Mouse (Mus musculus): ENCODE data around the gene Cxcl14. TPM values are rescaled to one million over a fixed set of nuclear protein-coding genes. Genes with fewer than 3 reads are reported as not detected.
A peak's percentile ranks its signal among the peaks of the same experiment; 100 is the strongest.

Cxcl14 gene
- total and polyA plus RNA-seq, 2 experiments from 2014 or later: 32.7 to 34.1 TPM

DNA sequence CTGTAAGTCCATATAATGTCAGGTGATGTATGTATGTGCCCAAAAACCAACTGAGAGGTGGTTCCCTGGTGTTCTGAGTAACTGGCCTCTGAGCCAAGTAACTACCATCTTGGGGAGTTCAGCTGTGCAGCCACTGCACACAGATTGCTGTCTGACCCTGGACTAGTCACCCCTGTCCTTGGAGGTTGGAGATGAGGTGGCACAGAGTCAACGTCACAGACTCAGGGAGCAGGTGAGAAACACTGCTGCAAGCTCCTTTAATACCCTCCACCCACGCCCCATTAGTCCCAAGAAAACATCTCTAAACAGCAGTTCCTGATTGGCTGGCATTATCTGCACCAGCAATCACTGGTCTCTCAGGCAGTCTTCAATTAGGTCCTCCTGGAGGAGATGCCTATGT lies 21.2 kb downstream of the Cxcl14 start:
- Histone ChIP-seq H3K36me3 (ENCODE audit: insufficient read depth, low read length) (no peaks in the 10 kb centered on the region), H3K9me3 (ENCODE audit: low read length) (no peaks in the 10 kb centered on the region), H3K4me3 (ENCODE audit: low read depth, low read length) (no peak overlapping the region), H3K4me2 (ENCODE audit: low read depth, low read length, poor library complexity, severe bottlenecking) (no peak overlapping the region), H3K4me1 (ENCODE audit: insufficient read depth, low read length) (no peaks in the 10 kb centered on the region), H3K27ac (ENCODE audit: low read depth, low read length) (no peak overlapping the region), H3K9ac (replicated peaks; ENCODE audit: low read length, poor library complexity, severe bottlenecking) (no peak overlapping the region), H3K27me3 (ENCODE audit: insufficient read depth, low read length) (no peaks in the 10 kb centered on the region)
- 52% methylated on average over 2 of the region's 2 CpGs for WGBS
- TF ChIP-seq CTCF (IDR thresholded peaks at IDR 0.05): no peak
- DNase-seq (ENCODE audit: low spot score): no peak
- no peak for ATAC-seq (ENCODE audit: low FRiP score)

DNA sequence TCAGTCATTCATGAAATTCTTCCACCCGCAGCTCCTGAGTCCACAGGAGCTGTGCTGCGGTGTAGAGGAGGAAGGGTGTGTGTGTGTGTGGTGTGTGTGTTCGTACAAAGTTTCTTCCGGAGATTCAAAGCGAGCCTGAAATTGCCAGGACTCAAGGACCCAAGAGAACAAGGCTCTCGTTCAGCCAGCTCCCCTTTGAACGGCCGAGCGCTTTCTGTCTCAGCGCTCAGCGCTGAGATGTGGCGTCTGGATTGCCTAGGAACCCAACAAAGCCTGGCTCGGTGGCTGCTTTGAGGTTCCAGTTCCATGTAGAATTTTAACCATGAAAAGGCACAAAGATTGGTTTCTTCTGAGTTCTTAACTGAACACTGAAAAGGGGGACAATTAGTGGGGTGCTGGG lies 26.2 kb downstream of the Cxcl14 start:
- DNase-seq (ENCODE audit: low spot score) (peak; percentile 55), ATAC-seq (ENCODE audit: low FRiP score) (no peak)
- no peaks in the 10 kb centered on the region for H3K9me3 ChIP-seq (ENCODE audit: low read length)
- 58% methylated on average over 13 of the region's 13 CpGs for WGBS
- no peak overlapping the region for H3K9ac ChIP-seq (replicated peaks; ENCODE audit: low read length, poor library complexity, severe bottlenecking)
- H3K27me3 ChIP-seq (ENCODE audit: insufficient read depth, low read length): peaks cover 4% of the 10 kb centered on the region; the same call in 1 of the 2 replicates
- no peak for TF ChIP-seq CTCF (IDR thresholded peaks at IDR 0.05)
- no peak overlapping the region for H3K4me3 ChIP-seq (ENCODE audit: low read depth, low read length)
- no peak overlapping the region for H3K27ac ChIP-seq (ENCODE audit: low read depth, low read length)
- no peaks in the 10 kb centered on the region for H3K36me3 ChIP-seq (ENCODE audit: insufficient read depth, low read length)
- no peaks in the 10 kb centered on the region for H3K4me1 ChIP-seq (ENCODE audit: insufficient read depth, low read length)
- no peak overlapping the region for H3K4me2 ChIP-seq (ENCODE audit: low read depth, low read length, poor library complexity, severe bottlenecking)

DNA sequence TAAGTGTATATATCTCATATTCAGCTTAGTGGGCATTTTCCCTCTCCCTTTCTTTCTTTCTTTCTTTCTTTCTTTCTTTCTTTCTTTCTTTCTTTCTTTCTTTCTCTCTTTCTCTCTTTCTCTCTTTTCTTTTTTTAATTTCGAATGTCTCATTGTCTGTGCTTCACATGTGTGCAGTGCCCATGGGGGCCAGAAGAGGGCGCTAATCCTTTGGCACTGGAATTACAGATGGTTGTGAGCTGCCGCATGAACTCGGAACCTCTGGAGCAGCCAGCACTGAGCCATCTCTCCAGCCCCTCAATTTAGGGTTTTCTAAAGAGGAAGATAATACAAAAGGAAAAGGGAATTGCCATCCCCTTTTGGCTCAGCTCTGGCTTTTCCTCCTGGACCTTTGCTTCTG lies 29.0 kb downstream of the Cxcl14 start:
- ATAC-seq (ENCODE audit: low FRiP score) (no peak), DNase-seq (ENCODE audit: low spot score) (no peak)
- H3K27ac ChIP-seq (ENCODE audit: low read depth, low read length): no peak overlapping the region
- no peaks in the 10 kb centered on the region for H3K4me1 ChIP-seq (ENCODE audit: insufficient read depth, low read length)
- H3K27me3 ChIP-seq (ENCODE audit: insufficient read depth, low read length): peaks cover 4% of the 10 kb centered on the region
- TF ChIP-seq CTCF (IDR thresholded peaks at IDR 0.05): peak; percentile 60
- no peaks in the 10 kb centered on the region for H3K9me3 ChIP-seq (ENCODE audit: low read length)
- H3K4me3 ChIP-seq (ENCODE audit: low read depth, low read length): no peak overlapping the region
- no peak overlapping the region for H3K4me2 ChIP-seq (ENCODE audit: low read depth, low read length, poor library complexity, severe bottlenecking)
- 71% methylated on average over 4 of the region's 4 CpGs for WGBS
- no peaks in the 10 kb centered on the region for H3K36me3 ChIP-seq (ENCODE audit: insufficient read depth, low read length)
- no peak overlapping the region for H3K9ac ChIP-seq (replicated peaks; ENCODE audit: low read length, poor library complexity, severe bottlenecking)

DNA sequence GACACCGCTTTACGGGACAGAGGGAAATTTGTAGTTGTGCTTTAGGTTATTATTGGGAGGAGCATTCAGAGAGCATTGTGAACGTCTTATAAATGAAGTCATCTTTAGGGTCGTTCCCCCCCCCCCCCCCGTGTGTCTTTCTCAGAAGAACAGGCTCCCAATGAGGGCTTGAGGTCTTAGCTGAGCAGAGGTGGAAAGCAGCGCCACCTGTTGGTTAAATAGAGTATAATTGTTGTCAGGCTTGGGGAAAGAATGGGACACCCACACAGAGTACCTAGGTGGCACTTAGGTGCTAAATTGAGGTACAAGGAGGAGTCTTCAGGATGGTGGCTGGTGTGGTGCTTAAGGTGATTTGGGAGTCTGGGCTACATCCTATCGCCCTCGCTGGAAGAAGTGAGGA lies 29.9 kb downstream of the Cxcl14 start:
- peaks cover 10% of the 10 kb centered on the region for H3K27me3 ChIP-seq (ENCODE audit: insufficient read depth, low read length)

DNA sequence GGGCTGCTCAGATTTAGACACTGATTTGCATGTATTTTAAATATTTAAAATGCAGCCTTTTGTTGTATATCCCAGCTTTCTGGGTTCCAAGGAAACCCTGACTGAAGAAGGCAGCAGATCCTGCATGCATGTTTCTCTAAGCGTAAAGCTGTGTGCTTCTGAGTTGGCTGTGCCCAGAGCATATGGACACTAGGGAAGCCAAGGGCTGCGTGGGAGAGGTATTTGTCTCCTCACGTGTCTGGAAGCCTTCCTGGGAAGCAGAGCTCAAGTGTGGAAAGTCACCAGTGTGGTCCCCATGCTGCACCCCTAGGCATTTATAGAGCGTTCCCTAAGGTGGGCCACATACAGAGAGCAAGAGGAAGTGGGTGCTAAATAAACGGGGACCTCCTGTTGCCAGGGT lies 30.7 kb downstream of the Cxcl14 start:
- Histone ChIP-seq H3K36me3 (ENCODE audit: insufficient read depth, low read length) (no peaks in the 10 kb centered on the region), H3K27ac (ENCODE audit: low read depth, low read length) (no peak overlapping the region), H3K9me3 (ENCODE audit: low read length) (no peaks in the 10 kb centered on the region), H3K4me2 (ENCODE audit: low read depth, low read length, poor library complexity, severe bottlenecking) (no peak overlapping the region), H3K27me3 (ENCODE audit: insufficient read depth, low read length) (peaks cover 11% of the 10 kb centered on the region), H3K4me3 (ENCODE audit: low read depth, low read length) (no peak overlapping the region), H3K4me1 (ENCODE audit: insufficient read depth, low read length) (no peaks in the 10 kb centered on the region), H3K9ac (replicated peaks; ENCODE audit: low read length, poor library complexity, severe bottlenecking) (no peak overlapping the region)
- 64% methylated on average over 5 of the region's 5 CpGs for WGBS
- no peak for DNase-seq (ENCODE audit: low spot score)
- ATAC-seq (ENCODE audit: low FRiP score): no peak
- no peak for TF ChIP-seq CTCF (IDR thresholded peaks at IDR 0.05)

More for the DNA sequence above, 29.9 kb downstream of the Cxcl14 start:
- 27% methylated on average over 8 of the region's 8 CpGs for WGBS
- no peaks in the 10 kb centered on the region for H3K9me3 ChIP-seq (ENCODE audit: low read length)
- no peaks in the 10 kb centered on the region for H3K4me1 ChIP-seq (ENCODE audit: insufficient read depth, low read length)
- no peak overlapping the region for H3K27ac ChIP-seq (ENCODE audit: low read depth, low read length)
- DNase-seq (ENCODE audit: low spot score) (peak; percentile 63), ATAC-seq (ENCODE audit: low FRiP score) (no peak)
- no peak overlapping the region for H3K9ac ChIP-seq (replicated peaks; ENCODE audit: low read length, poor library complexity, severe bottlenecking)
- H3K4me3 ChIP-seq (ENCODE audit: low read depth, low read length): no peak overlapping the region
- TF ChIP-seq CTCF (IDR thresholded peaks at IDR 0.05): peak; percentile 80
- H3K36me3 ChIP-seq (ENCODE audit: insufficient read depth, low read length): no peaks in the 10 kb centered on the region
- no peak overlapping the region for H3K4me2 ChIP-seq (ENCODE audit: low read depth, low read length, poor library complexity, severe bottlenecking)

DNA sequence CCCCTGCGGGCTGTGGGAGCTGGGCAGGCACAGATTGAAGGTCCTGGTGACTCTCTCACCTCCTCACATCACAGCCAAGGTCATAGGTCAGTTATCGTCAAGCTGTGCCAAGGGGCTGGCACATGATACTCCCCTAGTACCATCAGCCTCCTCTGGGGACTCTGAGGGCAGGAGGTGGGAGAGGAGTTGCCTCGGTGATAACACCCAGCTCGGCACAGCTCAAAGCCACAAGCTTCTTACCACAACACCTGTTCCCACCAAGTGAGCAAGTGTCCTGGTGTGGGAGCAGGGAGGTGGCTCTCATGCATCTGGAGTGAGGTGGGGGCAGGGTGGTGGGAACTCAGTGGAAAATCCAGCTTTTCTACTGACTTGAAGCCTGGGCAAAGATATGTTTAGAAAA lies 34.1 kb downstream of the Cxcl14 start:
- WGBS: 60% methylated on average over 4 of the region's 4 CpGs
- H3K36me3 ChIP-seq (ENCODE audit: insufficient read depth, low read length): no peaks in the 10 kb centered on the region
- ATAC-seq (ENCODE audit: low FRiP score): no peak

More for the DNA sequence above, 34.1 kb downstream of the Cxcl14 start:
- peaks cover 6% of the 10 kb centered on the region; the same call in 1 of the 2 replicates for H3K4me1 ChIP-seq (ENCODE audit: insufficient read depth, low read length)
- H3K9me3 ChIP-seq (ENCODE audit: low read length): no peaks in the 10 kb centered on the region
- no peak overlapping the region for H3K27ac ChIP-seq (ENCODE audit: low read depth, low read length)
- no peak overlapping the region for H3K9ac ChIP-seq (replicated peaks; ENCODE audit: low read length, poor library complexity, severe bottlenecking)
- H3K4me3 ChIP-seq (ENCODE audit: low read depth, low read length): no peak overlapping the region
- no peak for TF ChIP-seq CTCF (IDR thresholded peaks at IDR 0.05)
- no peak overlapping the region for H3K4me2 ChIP-seq (ENCODE audit: low read depth, low read length, poor library complexity, severe bottlenecking)
- no peak for DNase-seq (ENCODE audit: low spot score)
- peaks cover 33% of the 10 kb centered on the region for H3K27me3 ChIP-seq (ENCODE audit: insufficient read depth, low read length)

Data from midbrain, postnatal 0 days (tissue).